Mouse (Mus musculus): ENCODE data around the gene Paf1.

The Paf1 gene

GRCm38 (mm10) chr7:28392429-28393271 is at the start of gene Paf1, which contains the start of gene Med29:
Gene Paf1, plus strand, starts transcription at chr7:28392951.
Gene Med29, minus strand, starts transcription at chr7:28392708.
- DNase-seq (ENCODE audit: low read depth, low spot score): peak; percentile 99

DNA sequence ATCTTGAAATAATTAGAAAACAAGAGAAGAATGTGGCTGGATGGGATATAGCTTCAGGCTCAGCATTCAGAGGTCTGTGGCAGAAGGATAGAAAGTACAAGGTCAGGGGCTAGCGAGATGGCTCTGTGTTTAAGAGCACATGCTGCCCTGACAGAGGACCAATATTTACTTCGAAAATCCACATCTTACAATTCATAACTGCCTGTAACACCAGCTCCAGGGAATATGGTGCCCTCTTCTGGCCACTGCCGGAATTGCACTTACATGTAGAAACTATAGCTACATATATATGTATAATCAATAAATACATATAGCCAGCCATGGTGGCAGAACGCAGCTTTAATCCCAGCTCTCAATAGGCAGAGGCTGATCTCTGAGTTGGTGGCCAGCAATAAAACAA is 48.1 kb upstream of the Paf1 start:
- peak; percentile 80 for DNase-seq (ENCODE audit: low read depth, low spot score)

DNA sequence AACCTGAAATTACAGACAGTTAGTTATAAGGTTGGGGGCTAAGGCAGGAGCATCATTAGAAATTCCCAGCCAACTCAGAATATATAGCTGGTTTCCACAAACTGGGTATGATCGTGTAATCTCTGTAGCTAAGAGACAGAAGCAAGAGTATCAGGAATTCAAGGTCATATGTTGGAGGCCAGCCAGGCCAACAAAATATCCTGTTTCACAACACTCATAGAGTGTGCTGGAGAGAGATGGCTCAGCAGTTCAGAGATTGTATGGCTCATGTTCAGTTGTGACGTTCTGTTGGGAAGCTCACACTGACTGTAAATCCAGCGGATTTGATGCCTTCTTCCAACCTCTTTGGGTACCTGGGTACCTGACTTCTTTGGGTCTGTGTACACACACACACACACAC is 45.0 kb upstream of the Paf1 start:
- DNase-seq (ENCODE audit: low read depth, low spot score): no peak

DNA sequence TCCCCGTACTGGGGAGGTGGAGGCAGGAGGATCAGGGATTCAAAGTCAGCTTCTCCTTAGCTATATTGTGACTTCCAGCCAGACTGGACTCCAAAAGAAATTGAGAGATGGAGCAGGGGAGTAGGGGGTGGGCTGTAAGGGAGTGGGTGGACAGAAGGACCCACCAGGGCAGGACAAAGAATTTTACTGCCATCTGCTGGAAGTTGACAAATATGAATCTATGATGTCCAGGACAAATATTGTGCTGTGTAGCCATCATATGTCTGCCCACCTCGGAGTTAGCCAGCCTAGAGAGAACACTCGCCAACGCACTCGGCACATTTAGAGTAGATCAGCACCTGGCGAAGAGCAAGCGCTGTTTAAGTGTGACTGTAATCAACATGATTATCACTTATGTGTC is 44.1 kb upstream of the Paf1 start:
- DNase-seq (ENCODE audit: low read depth, low spot score): no peak

DNA sequence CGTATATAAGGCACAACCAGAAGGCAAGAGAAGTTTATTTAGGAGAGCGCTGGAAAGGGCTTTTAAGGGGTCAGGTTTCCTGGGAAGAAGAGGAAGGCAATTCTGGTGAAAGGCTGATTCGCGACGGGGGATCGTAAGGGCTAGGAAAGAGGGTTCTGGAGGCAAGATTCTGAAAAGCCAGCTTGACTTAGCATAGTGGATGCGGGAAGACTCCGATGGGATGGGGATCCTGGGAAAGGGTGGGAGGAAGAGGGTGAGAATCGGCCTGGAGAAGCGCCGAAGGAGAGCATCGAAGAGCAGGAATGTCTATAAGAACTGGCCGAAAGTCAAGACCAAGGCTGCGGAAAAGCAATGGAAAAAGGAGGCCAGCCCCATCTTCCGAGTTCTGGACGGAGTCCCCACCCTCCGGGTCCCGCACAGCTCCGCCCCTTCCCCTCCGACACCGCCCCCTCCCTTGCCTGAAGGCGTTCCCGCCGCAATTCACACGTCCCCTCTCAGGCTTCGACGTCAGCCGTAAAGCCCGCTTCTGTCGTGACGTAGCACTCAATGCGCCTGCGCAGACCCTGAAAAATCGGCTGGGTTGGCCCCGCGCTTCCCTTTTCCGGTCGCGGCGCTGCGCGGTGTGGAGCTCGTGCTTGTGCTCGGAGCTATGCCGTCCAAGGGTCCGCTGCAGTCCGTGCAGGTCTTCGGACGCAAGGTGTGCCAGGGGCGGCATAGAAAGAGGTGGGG is 42.4 kb upstream of the Paf1 start, which contains the start of gene Rps16:
Gene Rps16, plus strand, starts transcription at position 498 of the 729 bp plus-strand sequence.
- DNase-seq (ENCODE audit: low read depth, low spot score): peak; percentile 98

- DNase-seq (ENCODE audit: low read depth, low spot score): no peak
Observed at GRCm38 (mm10) chr7:28351676-28352191, 41.0 kb upstream of the Paf1 start.

- DNase-seq (ENCODE audit: low read depth, low spot score): no peak
Observed at GRCm38 (mm10) chr7:28353267-28353666, 39.5 kb upstream of the Paf1 start.

GRCm38 (mm10) chr7:28354113-28354581 is 38.6 kb upstream of the Paf1 start:
- no peak for DNase-seq (ENCODE audit: low read depth, low spot score)

- no peak for DNase-seq (ENCODE audit: low read depth, low spot score)
Observed at GRCm38 (mm10) chr7:28354596-28354995, 38.2 kb upstream of the Paf1 start.

- no peak for DNase-seq (ENCODE audit: low read depth, low spot score)
Observed at GRCm38 (mm10) chr7:28355221-28355620, 37.5 kb upstream of the Paf1 start.

- DNase-seq (ENCODE audit: low read depth, low spot score): peak; percentile 72
Observed at GRCm38 (mm10) chr7:28356981-28357380, 35.8 kb upstream of the Paf1 start.

- DNase-seq (ENCODE audit: low read depth, low spot score): no peak
Observed at GRCm38 (mm10) chr7:28357984-28358383, 34.8 kb upstream of the Paf1 start.

DNA sequence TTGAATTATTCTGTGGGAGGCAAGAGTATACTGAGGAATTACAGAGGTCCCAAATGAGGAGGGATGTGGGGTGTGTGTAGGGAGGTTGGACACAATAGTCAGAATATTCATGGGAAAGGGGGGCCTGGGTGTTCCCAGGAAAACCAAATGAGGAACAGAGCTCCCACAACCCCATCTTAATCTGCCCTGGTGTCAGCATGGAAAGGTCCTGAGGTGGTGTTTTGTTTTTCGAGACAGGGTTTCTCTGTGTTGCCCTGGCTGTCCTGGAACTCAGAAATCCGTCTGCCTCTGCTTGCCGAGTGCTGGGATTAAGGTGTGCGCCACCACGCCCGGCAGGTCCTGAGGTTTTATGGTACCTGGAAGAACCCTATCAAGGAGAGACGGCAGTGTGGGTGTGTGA is 34.3 kb upstream of the Paf1 start:
- no peak for DNase-seq (ENCODE audit: low read depth, low spot score)

DNA sequence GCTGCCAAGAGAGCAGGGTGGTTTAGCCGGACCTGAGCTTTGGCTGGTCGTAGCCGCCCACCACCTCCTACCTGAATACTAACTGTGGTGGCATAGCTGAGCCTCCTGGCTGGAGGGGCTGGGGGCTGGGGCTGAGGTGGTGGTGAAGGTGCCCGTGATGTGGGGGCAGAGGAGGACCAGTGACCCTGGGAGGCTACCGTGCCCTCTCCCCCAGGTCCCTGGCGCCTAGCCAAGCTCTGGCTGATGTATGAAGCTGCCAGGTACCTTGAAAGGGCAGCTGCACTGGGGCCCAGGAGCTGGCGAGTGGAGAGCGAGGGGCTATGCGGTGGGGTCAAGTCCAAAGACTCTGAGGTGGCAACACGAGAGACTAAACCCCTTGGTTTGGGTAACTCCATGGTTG is 32.9 kb upstream of the Paf1 start:
- no peak for DNase-seq (ENCODE audit: low read depth, low spot score)

DNA sequence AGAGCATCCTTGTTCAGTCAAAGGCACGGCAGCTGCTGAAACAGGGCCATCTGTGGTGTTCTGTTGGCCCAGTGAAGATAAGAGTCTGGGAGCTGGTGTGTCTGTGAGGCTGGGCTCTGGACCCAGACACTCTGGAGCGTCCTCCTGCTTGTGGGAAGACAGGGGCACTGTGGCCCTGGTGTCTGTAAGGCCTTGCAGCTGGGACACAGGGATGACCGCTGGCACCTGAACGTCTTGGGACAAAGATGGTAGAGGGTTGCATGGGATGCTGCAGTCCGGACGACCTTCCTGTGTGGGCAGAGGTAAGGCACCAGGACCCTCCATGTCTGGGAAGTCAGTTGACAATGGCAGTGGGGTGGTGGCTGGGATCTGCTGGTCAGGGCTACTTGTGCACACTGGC is 32.5 kb upstream of the Paf1 start:
- DNase-seq (ENCODE audit: low read depth, low spot score): no peak

- no peak for DNase-seq (ENCODE audit: low read depth, low spot score)
Observed at GRCm38 (mm10) chr7:28361647-28362341, 31.0 kb upstream of the Paf1 start.

GRCm38 (mm10) chr7:28362441-28363060 is 30.2 kb upstream of the Paf1 start:
- DNase-seq (ENCODE audit: low read depth, low spot score): no peak

- DNase-seq (ENCODE audit: low read depth, low spot score): no peak
Observed at GRCm38 (mm10) chr7:28367663-28368275, 25.0 kb upstream of the Paf1 start.

- no peak for DNase-seq (ENCODE audit: low read depth, low spot score)
Observed at GRCm38 (mm10) chr7:28368276-28368920, 24.4 kb upstream of the Paf1 start.

- no peak for DNase-seq (ENCODE audit: low read depth, low spot score)
Observed at GRCm38 (mm10) chr7:28370051-28370450, 22.7 kb upstream of the Paf1 start.
